Mouse (Mus musculus) MEL-GATA-1-ER (cell line): ENCODE measurements at regions not wholly inside any gene's neighbourhood (a gene's known extent, or its start where the extent isn't known, plus 50 kb on each side); places are given as distances from the start of the nearest gene placed in this dataset.
"Not testable (repeated sequence)": the region's sequence is repeated elsewhere in the genome, so short reads cannot be mapped to it uniquely, and the experiment has no call there.

ENCODE experiments used
- DNase-seq: peaks from one replicate; pipeline ENCODE4 v3.0.0-alpha.2; 2012; ENCODE audit warnings: low read depth; ENCODE audit errors: extremely low read depth

DNA sequence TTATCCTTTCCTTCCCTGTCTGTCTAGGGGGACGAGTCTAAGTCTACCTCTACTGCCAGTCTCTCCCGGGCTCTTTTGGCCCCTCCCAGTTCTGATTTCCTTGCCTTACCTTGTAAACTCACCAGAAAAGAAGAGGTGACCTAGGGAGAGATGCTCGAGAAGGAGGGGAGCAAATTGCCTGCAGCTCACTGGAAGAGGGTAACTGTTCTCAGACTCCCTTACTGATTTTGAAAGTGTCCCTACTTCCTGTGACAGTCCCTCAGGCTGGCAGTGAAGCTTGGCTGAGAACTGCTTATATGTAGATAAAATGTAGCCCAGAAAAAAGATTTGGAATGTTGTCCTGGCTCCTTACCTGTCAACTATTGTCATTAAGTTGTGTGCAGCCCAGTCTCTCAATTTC is 180.6 kb upstream of the Tab2 start:
- DNase-seq = no peak

DNA sequence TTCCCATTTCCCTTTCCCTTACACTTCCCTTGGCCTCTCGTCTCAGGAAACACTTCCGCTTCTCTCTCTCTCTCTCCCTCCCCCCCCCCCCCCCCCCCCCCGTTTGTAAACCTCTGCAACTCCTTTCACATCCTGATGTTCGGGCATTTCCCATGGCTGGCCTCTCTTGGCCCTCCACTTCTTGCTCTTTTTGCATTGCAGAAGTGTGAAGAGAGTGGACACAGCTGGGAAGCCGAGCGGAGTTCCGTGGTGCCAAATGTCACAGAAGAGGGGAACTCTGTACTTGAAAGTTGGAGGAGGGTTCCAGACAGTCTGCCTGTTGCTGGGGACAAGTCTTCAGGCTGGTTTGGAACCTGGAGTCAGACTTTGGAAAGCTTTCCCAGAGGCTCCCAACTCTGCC is 179.2 kb upstream of the Tab2 start:
- no peak for DNase-seq

DNA sequence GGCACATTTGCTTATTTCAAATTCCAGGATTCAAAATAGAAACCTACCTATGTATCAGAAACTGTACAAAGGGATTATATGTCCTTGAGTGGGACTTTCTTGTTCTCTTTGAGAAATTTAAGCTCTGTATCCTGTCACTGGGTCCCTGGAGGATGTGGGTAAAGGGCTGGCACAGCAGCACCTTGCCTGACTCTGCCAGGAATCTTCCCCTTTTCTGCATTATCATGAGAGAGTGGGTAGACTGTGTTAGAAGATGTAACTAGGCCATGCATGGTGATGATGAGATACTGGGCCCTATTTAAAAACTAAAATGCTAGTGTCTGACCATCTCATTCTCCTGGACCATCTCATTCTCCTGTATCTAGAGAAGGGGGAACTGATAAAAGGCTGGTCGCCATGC is 178.4 kb upstream of the Tab2 start:
- no peak for DNase-seq

DNA sequence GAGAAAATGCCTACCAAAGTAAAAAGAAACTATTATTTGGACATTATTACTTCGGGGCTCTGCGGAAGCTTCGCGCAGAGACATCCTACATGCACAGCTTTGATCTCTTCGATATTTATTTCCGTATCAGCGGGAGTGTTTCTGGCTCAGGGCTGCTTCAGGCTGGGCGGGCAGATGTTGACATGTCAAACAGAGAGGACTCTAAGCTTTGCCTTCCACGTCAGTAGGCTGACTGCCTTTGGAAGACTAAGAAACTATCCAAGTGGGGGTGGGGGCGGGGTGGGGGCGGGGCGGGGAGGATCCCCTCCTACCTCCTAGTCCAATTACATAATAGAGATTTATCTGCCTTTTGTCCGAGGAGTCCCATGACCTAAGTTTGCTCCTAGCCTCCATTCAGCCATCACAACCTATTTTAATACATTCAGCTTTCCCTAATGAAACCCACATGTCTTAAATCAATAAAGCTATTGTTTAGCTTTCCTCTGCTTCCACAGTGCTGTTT is 177.5 kb upstream of the Tab2 start:
- no peak for DNase-seq

DNA sequence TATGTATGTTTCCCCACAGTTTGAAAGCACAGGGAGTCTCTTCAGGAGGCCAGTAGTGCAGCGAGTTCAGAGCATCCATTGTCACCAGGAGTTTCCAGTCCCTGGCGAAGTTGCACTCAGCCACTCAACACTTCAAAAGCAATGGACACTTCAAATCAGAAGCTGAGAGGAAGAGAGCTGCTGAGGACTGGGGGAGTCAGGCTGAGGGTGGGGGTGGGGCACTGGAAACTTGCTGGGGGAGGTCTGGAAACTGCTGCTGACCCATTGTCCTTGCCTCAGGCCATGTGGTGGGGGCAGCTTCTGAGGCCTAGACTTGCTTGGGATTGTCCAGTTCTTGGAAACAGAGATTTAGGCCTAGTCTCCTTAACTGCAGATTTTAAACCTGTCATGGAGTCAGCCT is 176.8 kb upstream of the Tab2 start:
- no peak for DNase-seq

DNA sequence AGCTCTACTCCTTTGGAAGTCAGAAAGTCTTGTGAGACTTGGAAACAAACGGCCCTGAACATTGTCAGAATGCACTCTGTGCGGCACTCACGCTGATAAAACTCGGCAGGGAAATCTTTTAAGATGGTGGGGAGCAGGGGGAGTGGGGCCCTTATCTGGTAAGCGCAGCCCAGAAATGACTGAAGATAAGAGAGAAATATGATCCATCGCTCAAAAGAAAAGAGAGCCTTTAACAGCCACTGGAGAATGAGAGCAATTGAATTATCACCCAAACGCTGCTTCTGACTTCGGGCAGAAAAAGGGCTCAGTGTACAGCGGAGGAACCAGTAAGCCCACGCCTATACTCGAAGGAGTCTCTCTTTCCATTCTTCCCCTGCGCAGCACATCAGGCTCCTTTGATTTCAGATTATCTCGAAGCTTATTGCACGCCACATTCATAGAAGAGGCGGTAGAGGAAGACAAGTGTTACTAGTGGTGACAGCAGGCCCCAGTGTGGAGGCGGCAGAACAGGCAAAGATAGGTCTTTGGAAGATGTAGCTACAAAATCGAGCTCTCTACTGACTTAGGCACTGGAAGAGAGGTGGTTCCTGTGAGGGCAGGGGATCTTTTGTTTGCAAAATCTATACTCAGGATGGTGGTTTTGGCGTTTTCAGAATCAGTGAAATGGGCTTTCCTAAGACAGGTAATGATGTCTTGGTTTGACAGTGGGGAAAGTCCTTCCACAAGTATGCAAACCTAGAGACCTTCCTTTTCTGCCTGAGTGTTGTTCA is 174.6 kb upstream of the Tab2 start:
- peak; percentile 70 for DNase-seq

DNA sequence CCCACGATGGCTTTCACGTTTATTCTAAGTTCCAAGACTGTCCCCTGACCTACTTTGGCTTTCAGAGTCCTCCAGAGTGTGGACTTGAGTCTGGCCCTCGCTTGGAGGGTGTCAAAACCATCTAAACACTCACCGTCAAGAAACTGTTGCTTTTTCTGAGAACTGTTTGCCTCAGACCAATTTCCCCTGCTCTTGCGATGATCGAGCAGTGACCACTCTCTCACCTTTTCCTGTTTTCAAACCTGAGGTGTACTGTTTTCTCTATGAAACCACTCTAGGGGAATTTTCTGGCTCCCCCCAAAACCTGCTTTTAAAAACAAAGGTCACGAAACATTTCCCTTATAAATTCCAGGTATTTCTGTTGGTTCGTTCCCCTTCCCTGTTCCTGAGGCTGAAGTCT is 174.0 kb upstream of the Tab2 start:
- DNase-seq = no peak

DNA sequence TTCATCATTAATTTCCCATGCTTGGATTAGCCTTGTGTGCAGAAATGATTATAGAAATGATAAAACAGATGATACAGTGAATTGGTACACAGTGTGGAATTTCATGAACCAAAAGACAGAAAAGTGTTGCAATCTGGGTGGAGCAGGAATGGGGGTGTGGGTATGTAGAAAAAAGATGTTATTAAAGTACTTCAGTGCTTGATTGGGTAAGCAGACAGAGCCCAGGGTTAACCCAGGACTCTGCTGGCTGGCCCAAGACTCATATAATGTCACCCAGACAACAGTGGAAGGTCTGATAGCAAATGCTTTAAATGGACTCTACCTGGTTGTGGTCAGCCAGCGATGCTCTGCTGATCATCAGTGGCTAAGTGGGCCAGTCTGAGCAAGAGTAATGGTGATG is 168.1 kb upstream of the Tab2 start:
- DNase-seq = no peak

DNA sequence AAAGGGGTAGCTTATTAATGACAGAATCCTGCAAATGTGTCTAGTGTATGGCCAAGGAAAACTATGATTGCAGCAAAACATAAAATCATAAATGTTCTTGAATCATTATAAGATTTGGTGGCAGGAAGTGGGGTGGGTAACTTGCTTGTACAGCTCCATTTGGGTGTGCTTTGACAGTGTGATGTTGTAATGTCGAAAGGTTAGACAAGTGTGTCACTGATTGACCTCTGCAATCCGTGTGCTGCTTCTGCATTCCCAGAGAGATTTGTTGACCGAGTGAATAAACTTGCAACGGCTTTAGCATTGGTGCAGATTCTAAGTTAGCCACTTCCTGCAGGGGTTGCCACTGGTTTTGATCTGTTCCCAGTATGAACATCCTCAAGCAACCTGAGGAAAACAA is 165.9 kb upstream of the Tab2 start:
- no peak for DNase-seq

DNA sequence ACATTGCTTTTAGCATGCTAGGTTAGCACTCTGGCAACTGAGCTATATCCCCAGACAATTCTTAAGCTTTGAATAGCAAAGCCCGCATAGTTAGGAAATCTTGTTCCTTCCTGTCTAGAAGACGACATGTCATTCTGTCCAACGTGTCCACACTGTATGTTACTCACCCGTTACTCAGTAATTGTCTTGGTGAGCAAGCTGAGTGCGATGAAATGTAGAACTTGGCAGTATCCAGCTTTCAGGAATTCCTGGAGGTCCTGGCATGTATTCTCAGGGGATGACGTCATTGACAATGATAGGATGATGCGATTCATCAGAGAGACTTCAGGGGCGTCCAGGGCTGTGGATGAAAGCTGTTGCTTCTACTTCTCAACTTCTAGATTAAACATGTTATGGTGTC is 160.8 kb upstream of the Tab2 start:
- DNase-seq = no peak

DNA sequence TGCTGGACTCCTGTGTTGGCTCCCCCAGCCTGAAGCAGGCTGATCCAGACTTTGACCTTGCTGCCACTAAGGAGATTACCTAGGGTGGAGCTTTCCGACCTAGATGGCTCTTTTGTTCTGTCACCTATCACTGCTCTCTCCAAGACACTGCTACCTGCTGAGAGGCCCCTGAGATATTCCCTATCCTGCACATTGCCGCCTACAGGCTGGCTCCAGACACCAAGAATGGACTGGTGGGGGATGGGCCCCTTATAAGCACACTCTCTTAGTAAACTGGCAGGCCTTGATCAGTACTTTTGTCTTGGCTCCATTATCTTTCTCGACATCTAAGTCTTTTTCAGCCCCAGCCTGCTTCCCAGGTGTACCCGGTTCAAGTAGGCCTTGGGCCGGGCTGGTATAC is 158.9 kb upstream of the Tab2 start:
- not testable (repeated sequence) for DNase-seq

DNA sequence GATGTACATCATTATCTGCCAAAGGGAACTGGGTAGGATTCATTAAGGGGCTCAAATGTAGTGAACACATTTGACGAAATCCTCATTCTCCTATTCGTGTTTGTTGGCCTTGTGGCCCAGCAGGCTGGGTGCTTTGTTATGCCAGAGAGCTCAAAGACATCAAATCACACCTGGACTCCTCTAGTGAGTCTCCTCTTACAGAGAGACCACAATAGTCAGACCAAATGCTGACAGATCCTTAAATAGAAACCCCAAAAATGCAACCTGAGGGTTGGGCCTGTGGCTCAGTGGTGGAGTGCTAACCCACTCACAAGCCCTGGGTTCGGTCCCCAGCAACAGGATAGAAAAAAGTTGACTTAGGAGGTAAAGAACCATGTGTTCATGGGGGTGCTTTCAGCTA is 158.5 kb upstream of the Tab2 start:
- no peak for DNase-seq

DNA sequence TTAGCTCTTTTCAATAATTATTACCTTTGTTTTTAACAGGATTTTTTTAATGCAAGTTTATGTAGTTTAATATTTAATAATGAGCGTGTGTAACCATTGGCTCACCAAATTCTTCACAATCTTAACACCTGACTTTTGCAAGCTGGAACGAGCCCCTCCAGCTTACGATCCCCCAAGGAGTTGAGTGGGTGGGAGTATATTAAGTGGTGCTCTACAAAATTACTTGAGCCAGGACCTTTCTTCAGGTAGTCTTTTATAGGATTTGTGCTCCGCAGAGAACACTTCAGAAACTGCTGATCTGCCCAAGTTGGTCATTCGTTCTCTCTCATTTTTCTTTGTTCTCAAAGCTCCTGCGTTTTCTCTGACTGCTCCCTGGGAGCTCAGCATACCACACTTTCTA is 144.5 kb upstream of the Tab2 start:
- no peak for DNase-seq

DNA sequence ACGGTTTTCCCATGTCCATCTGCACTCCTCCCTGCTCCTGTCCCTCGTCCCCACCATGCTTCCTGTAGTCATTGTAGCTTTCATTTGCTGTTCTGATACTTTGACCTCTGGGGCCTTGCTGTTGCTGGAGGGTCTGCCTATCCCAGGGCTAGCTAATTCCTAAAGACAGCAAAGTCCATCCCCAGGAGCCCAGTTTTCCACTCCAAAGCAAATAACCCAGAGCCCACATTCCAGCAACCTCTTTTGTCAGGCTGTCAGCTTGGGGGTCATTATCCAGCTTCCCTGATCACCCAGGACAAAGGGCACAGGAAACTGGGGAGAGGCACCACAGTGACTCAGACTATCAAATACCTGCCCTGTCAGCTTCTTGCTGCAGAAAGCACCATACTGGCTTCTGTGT is 139.9 kb upstream of the Tab2 start:
- no peak for DNase-seq

DNA sequence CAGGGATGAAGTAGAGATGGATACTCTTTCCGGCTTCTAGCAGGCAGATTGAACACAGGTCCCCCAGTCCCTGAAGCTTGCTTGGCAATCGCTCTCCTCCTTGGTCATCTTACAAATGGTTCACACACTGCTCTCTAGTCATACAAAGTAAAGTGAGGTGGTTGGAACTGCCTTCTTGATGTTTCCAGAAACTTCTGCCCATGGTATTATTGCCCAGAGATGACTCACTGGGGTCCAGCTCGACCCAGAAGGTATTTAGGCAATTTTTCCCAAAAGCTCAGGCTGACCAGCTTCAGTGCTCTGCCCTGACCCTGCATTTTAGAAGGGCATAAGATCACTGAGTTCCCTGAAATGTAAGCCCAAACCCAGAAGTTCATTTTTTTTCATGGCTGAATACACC is 139.2 kb upstream of the Tab2 start:
- no peak for DNase-seq

DNA sequence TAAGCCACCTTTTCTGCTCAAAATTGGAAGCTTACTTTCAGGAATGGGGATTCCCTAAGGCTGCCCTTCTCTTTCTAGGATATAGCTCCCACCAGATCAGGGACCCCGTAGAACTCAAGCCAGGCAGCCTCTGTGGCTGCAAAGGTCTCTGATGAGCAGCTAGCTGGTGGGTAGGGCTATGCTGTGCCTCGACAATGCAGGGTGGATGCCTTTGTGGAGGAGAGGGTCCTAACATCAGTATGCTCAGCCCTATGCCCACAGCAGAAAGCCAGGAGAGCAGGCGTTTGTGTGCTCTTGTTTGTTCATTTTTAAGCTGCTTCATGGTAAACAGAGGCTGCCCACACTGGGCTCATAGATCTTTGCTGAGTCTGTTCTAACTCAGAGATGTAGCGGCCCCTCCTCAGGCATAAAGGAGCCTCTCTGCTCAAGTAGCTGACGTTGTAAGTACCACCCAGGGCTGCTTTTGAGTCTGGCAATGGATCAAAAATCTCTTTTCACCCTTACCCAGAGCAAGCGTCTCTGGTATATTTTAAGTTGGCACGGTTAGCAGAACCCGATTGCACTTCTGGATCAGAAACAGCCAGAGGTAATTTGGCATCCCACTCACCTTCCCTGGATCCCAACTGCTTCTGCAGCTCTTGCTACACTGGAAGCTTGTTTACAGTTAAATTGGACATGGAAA is 136.0 kb upstream of the Tab2 start:
- DNase-seq = no peak

DNA sequence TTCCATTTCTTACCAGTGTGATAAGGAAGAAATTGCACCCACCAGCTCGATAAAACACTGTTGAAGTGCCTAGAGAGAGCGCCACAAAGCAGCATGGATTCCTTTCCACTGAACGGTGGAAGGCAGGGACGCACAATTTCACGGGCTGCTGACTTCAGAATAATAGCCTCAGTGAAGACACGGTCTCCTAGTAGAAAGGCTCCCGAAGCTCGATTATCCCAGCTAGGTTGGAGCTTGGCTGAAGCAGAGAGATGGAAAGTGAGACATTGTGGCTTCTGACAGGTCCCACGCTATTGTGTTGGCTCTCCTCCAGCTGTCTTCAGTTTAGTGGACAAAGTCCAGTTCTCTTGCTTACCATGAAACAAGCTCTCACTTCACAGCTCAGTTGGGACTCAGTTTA is 133.3 kb upstream of the Tab2 start:
- DNase-seq = no peak

DNA sequence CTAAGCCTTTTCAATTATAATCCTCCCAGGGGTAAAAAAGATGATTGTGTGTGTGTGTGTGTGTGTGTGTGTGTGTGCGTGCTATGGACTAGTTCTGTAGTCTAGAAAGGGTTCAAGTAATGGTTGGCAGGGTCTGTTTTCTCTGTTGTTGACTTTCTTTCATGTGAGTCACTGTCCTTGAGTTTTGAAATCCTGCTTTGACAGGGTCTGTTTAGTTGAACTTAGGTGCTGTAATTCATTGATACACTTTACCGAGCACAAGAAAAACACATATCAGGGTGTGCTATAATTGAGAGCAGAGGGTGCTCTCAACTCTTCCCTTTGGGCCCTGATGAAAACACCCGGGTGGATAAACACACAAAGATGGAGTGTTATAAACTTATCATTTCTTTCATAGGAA is 132.7 kb upstream of the Tab2 start:
- DNase-seq = no peak

DNA sequence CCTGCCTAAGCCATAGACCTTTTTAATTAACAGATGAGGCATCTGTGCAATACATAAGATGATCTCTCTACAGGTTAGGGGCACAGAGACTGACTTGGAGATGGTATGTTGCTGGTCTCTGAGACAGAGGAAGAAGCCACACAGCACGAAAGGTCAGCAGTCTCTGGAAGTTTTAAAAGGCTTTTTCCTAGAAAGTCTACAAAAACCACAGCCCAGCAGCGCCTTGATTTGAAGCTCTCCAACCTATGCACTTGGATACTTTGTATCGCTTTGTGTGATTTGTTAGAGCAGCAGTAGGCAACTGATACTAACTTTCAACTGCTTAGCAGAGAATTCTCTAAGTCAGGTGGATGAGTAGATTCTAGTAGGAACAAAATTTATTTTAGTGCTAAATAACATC is 132.3 kb upstream of the Tab2 start:
- no peak for DNase-seq

DNA sequence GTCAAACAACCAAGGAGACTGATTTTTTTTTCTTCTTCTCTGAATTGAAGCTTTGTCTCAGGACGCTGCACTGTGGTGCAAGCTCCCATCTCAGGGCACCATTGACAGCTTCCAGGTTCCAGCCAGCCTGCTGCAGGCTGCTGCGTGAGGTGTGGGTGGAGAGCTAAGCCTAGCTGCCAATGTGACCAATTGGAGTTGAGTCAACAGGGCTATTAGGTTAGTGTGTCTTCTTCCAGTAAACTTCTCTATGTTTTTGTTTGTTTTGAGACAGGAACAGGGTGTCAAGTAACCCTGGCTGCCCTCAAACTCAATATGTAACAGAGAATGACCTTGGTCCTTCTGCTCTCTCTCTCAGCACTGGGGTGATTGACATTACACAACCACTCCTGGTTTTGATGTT is 131.1 kb upstream of the Tab2 start:
- no peak for DNase-seq

DNA sequence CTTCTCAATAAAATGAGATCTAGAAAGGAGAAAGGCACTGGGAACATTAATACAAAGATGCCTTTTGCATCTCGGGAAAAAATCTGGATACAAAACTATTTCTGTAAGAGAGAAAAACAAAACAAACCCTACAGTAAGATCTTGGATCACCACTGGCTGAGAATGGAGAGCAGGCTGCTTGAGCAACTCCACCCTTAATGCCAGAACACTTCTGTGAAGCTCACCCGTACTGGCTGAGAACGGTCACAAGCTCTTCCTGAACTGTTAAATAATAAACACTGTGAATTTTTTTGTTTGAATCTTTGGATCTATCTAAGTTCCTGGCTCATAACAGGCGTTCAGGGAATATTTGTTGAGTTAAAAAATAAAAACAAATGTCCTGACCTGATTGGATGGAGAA is 130.4 kb upstream of the Tab2 start:
- no peak for DNase-seq

DNA sequence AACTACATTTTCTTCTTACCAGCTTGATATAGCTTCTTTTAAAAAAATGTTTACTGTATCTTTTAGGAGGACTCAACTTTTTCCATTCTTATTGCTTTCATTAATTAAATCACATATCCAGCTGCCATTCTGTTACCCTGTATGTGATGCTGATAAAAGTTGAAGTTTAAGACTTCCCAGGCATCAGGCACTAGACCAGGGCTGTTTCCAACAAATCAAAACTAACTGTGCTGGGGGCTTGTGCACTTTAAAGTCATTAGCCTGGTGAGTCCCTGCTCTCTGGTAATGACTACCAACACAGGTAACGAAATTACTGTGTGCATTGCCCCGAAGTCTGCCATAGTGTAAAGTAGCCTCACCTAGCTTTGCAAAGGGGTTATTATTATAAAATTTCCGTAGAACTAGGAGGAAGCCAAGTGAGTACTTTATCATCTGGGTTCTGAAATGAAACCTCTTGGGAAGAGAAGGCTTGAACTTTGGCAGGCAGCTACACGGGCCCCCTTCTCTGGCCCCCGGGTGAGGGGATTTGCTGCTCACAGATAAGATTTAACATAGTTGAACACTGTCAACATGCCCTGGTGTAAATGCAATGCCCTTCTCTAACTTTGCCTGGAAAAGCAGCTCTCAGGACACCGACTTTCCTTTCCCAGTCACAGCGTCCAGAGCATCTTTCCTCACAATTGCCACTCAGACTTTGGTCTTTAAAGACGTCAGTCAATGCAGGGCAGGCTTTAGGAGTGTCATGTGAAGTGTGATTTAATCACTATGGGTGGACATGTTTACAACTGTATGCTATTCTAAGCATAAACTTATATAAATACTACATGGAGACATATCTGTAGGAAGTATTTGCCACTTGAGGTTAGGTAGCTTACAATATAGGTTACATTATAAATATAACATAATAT is 122.1 kb upstream of the Tab2 start:
- no peak for DNase-seq
